Mouse (Mus musculus) thymus, postnatal 25 days (tissue): ENCODE measurements around the gene Tax1bp3.

Experiments used
- DNase-seq: peaks from one replicate; pipeline ENCODE4 v3.0.0; 2022

The Tax1bp3 gene

DNA sequence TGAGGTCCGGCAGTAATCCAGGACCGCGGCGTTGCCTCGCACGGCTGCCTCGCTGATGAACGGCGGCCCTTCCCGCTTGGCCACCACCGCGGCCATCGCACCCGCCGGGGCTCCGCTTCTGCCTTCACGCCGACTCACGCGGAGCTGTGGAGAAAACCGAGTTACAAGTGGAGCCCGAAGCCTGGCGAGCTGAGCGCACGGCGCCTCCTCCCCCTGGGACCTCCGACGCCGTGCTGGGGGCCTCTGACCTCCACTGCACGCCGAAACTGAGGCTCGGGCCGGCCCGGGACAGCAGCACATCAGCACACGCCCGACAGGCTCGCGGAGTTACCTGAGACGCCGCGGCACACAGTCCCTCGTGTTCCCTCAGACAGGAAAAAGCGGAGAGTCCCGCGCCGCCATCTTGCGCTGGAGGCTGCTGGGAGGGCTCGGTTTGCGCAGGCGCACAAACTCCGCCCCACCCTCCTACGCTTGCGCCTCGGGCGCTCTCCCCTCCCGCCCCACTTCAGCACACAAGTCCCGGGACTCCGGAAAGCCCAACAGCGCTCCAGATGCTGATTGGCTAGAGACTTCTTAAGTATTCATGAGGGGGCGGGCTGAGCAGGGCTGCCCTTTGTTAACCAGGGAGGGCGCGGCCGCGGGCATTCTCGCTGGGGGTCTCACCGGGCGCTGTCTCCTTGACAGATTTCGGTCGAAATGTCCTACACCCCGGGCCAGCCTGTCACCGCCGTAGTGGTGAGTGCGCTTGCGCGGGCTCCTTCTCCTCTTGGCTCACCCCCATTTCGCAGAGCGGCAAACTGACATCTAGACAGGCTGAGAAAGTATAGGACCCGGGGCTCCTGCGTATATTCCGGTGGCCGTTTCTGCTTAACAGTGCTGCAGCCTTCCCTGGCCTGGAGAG lies at the start of gene Tax1bp3, which contains the start of gene Emc6:
Tax1bp3 (plus strand) TSS at position 476 of the 901 bp plus-strand sequence.
Emc6 (minus strand) TSS at position 430 of the 901 bp plus-strand sequence.
- peak; percentile 96 for DNase-seq

- DNase-seq = peak; percentile 66
Observed at GRCm38 (mm10) chr11:73131020-73131419, 45.9 kb upstream of the Tax1bp3 start.

DNA sequence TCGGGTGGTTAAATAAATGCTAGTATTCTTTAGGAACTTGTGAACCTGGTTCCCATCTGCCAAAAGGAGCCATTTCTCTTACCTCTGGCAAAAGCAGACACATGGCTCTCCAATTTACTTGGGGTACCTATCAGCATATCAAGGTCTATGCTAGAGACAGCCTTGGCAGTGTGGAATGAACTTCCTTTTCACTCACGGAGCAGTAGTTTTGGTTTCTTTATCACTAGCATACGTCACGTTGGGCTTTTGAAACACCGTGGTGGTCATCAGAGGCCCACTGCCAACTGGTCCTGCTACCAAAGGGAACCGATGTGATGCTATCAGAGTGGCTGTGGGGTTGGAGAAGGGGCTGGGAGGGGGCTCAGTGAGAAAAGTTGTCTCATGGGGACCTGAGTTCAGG lies 43.9 kb upstream of the Tax1bp3 start:
- no peak for DNase-seq

GRCm38 (mm10) chr11:73134222-73134621 lies 42.7 kb upstream of the Tax1bp3 start:
- DNase-seq = no peak

DNA sequence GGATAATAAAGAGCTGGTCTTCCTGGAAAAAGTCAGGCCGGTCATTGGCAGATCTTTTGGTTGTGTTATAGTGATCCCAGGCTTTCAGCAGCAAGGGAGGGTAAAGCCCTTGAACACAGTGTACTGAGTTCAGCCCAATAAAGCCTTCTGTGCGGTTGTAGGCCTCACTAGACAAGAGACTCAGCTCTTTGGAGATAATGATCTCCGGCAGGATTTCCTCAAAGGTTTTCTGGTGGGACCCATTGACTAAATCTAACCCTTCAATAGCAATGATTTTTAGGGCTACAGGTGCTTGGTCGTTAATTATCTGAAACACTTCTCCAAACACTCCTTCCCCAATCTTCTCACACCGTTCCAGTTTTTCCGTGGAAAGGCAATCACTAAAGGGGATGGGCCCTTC lies 40.3 kb upstream of the Tax1bp3 start:
- DNase-seq = no peak

DNA sequence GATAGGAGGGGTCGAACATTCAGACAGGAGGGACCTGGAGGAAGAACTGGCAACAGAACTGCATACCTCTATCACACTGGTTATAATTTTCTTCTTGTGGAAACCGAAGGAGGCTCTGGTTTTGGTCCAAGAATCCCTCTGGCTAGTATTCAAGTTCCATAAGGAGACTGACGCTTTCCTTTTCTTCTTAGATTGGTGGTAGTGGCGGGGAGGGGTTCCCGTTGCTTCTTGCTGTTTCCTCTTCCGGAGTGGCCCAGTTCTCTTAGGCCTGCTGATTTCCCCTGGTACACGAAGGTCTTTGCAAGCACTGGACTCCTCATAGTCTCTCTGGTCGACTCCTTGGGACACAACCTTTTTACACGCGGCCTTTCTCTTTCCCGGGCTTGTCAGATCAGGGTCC lies 39.8 kb upstream of the Tax1bp3 start:
- DNase-seq = peak; percentile 32

DNA sequence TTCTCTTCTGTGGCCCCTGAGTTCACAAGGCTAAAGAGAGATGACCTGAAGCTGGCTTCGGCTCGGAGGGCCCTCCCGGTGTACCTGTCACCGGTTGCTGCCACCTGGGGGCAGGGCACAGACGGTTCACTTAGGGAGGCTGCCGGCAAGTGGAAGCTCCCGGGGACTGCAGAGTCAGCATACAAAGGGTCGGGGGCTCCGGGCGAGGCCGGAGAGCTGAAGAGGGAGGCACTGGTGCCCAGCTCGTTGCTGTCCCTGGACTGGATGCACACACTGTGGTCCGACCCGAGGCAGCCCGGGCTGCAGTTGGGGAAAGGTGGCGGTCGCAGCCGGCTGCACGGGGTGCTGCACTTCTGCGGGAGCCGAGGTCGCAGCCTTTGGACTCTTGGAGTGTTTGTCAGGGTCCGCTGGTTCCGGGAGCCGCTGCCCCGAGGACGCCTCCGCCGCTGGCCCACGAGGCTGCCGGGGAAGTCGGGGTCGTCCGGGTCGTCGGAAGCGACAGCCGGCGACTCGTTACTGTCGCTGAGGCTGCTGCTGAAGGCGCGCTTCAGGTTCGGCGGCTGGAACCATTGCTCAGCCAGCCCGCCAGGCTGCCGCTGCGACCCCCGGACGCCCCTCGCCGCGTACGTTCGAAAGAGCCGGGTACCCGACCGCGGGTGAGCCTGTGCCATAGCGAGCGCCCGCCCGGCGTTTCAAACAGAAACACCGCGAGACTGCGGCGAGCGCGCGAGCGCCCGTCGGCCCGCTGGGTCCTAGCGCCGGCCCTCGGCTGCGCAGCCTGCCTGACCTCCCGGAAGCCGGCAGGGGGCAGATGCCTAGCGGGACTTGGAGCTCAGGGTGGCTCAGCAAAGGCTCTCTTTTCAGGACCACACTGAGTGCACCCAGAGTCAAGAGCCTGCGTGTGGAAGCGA lies 39.0 kb upstream of the Tax1bp3 start, which contains the start of gene Haspin:
Haspin (minus strand) TSS at position 704 of the 911 bp plus-strand sequence.
- DNase-seq = peak; percentile 93

- DNase-seq = no peak
Observed at GRCm38 (mm10) chr11:73144261-73144681, 32.6 kb upstream of the Tax1bp3 start.

GRCm38 (mm10) chr11:73146026-73146974 lies 30.6 kb upstream of the Tax1bp3 start:
- no peak for DNase-seq

- DNase-seq = no peak
Observed at GRCm38 (mm10) chr11:73146975-73147365, 29.9 kb upstream of the Tax1bp3 start.

GRCm38 (mm10) chr11:73148209-73148608 lies 28.7 kb upstream of the Tax1bp3 start:
- no peak for DNase-seq

DNA sequence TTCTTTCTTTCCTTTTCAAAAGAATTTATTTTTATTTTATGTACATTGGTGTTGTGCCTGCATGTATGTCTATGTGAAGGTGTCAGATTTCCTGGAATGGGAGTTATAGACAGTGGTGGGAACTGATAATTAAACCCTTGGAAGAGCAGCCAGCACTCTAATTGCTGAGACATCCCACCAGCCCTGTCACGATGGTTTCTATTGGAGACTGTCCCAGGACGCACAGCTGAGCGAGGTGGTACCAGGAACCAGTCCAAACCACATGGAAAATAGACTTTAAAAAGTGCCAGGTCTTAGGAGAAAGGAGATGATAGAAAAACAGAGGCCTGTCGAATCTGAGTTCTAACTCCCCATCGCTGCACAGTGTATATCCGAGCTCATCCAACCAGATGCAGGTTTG lies 21.8 kb upstream of the Tax1bp3 start:
- no peak for DNase-seq

DNA sequence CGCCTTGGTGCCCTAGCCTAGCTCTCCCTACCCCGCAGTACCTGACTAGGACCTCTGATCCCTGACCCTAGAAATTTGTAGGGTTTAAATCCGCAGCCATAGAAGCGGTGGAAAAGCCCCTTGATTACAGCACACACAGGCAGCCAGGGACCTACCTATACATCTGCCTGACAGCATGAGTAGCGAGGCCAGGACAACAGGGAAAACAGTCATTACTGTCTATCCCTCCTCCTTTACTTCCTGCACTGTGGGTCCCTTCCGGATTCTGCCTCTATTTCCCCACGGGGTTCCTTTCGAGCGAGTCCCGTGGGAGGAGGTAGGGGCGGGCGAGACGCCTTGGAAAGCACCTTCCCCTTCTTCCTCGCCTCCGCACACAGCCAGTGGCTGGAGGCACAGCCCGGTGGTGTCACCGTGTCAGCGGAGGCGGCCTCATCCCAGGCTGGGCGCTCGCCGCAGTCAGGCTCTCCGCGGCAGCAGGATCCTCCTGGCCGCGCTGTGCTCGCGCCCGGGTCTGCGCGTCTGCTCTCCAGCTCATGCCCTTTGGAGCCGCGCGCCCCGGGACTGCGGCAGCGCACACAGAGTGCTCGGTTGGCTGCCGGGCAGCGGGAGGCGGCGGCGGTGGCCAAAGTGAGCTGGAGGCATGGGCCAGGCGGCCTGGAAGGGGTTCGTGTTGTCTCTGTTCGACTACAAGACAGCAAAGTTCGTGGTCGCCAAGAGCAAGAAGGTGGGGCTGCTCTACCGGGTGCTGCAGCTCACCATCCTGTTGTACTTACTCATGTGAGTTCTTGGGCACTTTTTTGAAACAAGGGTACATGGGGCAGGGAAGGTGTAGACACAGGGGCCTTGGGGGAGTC lies 16.7 kb upstream of the Tax1bp3 start, which contains the start of gene P2rx5:
P2rx5 (plus strand) TSS at position 465 of the 854 bp plus-strand sequence.
- no peak for DNase-seq

GRCm38 (mm10) chr11:73160811-73161200 lies 16.1 kb upstream of the Tax1bp3 start:
- no peak for DNase-seq

DNA sequence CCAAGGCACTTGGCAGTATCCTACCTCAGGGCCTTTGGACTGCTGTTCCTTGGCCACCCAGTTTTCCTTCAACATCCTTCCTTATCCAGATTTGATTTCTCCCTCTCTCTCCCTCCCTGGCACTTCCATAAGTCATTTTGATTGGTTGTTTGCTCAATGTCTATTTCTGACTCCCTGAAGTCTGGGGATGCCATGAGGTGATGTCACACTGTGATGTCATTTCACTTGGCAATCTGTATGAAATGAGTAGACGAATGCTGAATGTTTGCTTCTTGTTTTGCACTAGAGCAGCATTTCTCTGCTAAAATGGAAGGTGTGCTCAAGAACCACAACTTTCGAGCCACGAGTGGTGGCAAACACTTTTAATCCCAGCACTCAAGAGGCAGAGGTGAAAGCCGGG lies 15.3 kb upstream of the Tax1bp3 start:
- DNase-seq = no peak

DNA sequence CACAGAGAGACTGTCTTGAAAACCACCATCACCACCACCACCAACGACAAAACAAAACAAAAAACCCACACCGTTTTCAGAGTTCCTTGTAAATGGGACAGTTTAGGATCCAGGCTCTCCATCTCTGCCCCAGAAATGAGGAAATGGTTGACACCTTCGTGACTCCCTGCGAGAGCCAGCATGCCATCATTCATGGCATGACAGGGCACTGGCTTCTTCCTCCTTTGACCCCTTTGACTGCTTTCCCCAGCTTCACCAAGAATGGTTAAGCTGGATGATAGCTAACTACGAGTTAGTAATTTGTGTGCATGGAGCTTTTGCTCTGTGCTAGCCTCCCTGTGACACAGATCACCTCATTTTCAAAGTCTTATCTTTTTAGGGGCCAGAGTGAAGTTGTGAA lies 14.6 kb upstream of the Tax1bp3 start:
- no peak for DNase-seq

DNA sequence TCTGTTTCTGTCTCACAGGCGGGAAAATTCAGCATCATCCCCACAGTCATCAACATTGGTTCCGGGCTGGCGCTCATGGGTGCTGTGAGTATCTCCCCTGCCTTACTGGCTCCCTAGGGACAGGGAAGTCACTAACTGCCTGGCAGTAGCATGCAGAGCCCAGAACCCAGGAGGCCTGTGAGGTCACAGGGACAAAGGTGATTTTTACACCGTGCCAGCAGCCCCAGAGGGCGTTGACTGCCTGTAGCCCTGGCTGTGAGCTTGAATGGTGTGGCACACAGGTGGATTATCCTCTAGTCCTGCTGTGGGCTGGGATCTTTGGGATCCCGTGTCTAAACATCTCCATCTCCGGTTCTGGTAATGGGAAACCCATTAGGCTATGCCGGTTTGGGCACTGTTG lies 8.8 kb upstream of the Tax1bp3 start:
- DNase-seq = no peak

GRCm38 (mm10) chr11:73168576-73168975 lies 8.3 kb upstream of the Tax1bp3 start:
- no peak for DNase-seq

DNA sequence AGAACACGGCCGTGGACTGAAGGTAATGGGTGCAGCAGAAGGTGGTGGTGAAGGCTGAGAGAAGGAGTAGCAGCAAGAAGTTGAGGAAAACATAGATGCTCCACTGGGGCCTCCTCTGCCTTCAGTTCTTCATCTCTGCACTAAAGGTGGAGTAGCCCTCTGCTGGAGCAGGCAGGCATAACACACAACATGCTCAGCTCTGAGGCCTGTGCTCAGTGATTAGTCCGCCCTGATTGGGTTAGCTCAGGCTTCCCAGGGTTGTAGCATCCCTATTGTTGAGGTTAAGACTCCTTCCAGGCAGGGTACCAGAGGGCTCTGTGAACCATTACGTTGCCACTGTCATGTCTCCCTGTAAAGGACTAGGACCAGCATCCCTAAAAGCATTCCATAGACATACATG lies 7.7 kb upstream of the Tax1bp3 start:
- peak; percentile 65 for DNase-seq

DNA sequence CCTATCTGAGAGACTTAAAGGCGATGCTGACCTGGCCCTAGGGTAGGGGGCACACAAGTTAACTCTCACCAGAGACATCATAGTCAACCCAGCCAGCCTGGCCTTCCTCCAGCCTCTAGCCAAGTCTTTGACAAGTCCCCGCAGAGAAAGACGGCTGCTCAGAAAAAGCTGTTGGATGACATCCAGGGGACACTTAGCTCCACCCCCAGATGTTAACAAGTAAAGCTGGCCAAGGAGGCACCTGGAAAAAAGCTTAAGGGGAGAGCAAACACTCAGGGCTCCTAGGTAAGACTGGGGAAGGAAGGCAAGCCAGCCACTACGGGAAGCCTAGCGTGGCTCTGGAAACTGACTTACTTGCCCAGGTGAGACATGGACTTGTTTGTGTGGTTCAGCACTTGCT lies 4.7 kb upstream of the Tax1bp3 start:
- no peak for DNase-seq

GRCm38 (mm10) chr11:73175612-73176011 lies 1.3 kb upstream of the Tax1bp3 start:
- no peak for DNase-seq
